Mouse (Mus musculus) ES-Bruce4 (cell line): ENCODE results near the gene Mroh7. TPM values are rescaled to one million over a fixed set of nuclear protein-coding genes. Genes with fewer than 3 reads are reported as not detected.
A peak's percentile ranks its signal among the peaks of the same experiment; 100 is the strongest.
"Not testable (repeated sequence)": the region's sequence is repeated elsewhere in the genome, so short reads cannot be mapped to it uniquely, and the experiment has no call there.

Experiments
- H3K27ac ChIP-seq: 2 replicates; pipeline ENCODE4 v1.5.1; 2012; ENCODE audit warnings: low read length, inconsistent platforms; ENCODE audit not compliant: insufficient read depth
- H3K27me3 ChIP-seq: 2 replicates; pipeline ENCODE4 v1.6.1; 2012; ENCODE audit warnings: mild to moderate bottlenecking, low read length, inconsistent platforms; ENCODE audit not compliant: control insufficient read depth, poor library complexity, insufficient read depth, severe bottlenecking
- H3K36me3 ChIP-seq: 2 replicates; pipeline ENCODE4 v1.6.1; 2012; ENCODE audit warnings: inconsistent platforms, mild to moderate bottlenecking, low read length, moderate library complexity; ENCODE audit not compliant: control insufficient read depth, poor library complexity, insufficient read depth, severe bottlenecking
- H3K4me1 ChIP-seq: one replicate; pipeline ENCODE4 v1.8.1; 2011; ENCODE audit warnings: low read length; ENCODE audit not compliant: control insufficient read depth, insufficient read depth
- H3K4me3 ChIP-seq: 2 replicates; pipeline ENCODE4 v1.5.1; 2011; ENCODE audit warnings: low read depth, mild to moderate bottlenecking, low read length
- H3K9ac ChIP-seq: 2 replicates; pipeline ENCODE4 v1.6.1; 2012; ENCODE audit warnings: low read depth, mild to moderate bottlenecking, inconsistent platforms; ENCODE audit not compliant: poor library complexity, severe bottlenecking
- H3K9me3 ChIP-seq: replicated peaks from 2 replicates; pipeline ENCODE4 v1.6.1; 2012; ENCODE audit warnings: mild to moderate bottlenecking, low read length, inconsistent platforms; ENCODE audit not compliant: control insufficient read depth, poor library complexity, insufficient read depth, severe bottlenecking
- CTCF ChIP-seq: IDR thresholded peaks from one replicate; pipeline ENCODE4 v1.8.1; 2011; ENCODE audit warnings: low read depth, low read length
- EP300 ChIP-seq: IDR thresholded peaks from 2 replicates; pipeline ENCODE4 v1.6.1; 2011; ENCODE audit warnings: low read depth, low read length; ENCODE audit not compliant: insufficient read depth
- POLR2A ChIP-seq: IDR thresholded peaks from one replicate; pipeline ENCODE4 v1.8.1; 2011; ENCODE audit warnings: low read length; ENCODE audit not compliant: insufficient read depth
- polyA plus RNA-seq: library from polyadenylated mRNA; stranded (reverse); fragments of >200 nt; gene quantifications from 2 replicates; pipeline ENCODE4 v1.2.4, GENCODE M21; 2011; ENCODE audit warnings: low read depth; ENCODE audit not compliant: missing spikeins, insufficient read depth, insufficient read length

Gene Mroh7
- polyA plus RNA-seq, 1 experiment = 0.51 TPM

DNA sequence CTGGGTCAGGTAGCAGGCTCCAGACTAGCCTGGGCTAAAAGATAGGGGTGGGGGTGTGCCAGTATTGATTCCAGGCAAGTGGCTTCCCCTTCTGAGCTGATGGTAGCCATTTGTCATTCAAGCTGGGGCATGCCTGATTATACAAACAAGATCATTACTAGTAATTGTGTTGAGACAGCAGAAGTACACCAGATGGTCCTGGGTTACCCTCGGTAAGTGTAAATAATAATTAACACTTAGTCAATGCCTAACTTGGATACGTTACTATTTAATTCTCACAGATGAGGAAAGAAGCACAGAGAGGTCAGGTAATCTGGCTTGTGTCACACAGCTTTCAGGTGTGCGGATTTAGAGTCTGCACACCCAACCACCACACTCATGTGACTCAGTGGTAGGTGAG lies 7.2 kb upstream of the Mroh7 start:
- Histone ChIP-seq H3K9me3 (no peaks in the 10 kb centered on the region), H3K9ac (no peak overlapping the region), H3K36me3 (no peaks in the 10 kb centered on the region), H3K4me3 (no peak overlapping the region), H3K27ac (no peak overlapping the region), H3K27me3 (no peaks in the 10 kb centered on the region), H3K4me1 (no peaks in the 10 kb centered on the region)
- TF ChIP-seq EP300 (no peak), POLR2A (no peak), CTCF (no peak)

GRCm38 (mm10) chr4:106736884-106737283 lies 6.2 kb upstream of the Mroh7 start:
- not testable (repeated sequence) for H3K4me3 ChIP-seq, H3K9ac ChIP-seq, H3K36me3 ChIP-seq

DNA sequence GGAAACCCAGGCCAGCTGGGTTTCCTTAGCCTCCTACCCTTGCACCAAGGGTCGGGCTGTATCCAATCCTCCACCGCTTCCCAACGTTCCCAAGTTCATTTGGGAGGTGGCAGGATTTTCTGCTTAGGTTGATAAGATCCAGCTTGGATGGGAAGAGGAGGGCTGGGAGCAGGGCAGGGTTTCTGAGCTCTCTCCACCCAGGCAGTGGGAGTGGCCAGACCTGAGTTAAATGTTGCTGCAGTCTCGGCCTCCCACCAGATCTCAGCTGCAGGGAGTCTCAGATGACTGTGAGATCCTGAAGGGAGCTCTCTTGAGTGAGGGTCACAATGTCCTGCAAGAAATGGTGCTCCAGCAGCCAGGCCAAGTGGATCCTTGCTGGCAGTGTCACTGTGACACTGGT lies 2.9 kb upstream of the Mroh7 start, which contains the start of gene Fam151a:
TSS of gene Fam151a (plus strand) at position 254 of the 400 bp plus-strand sequence.
- Histone ChIP-seq H3K4me3 (no peak within 1 kb of the TSS), H3K4me1 (no peaks in the 10 kb centered on the region), H3K36me3 (no peaks in the 10 kb centered on the region), H3K9me3 (no peaks in the 10 kb centered on the region), H3K27ac (no peak within 1 kb of the TSS), H3K27me3 (no peaks in the 10 kb centered on the region), H3K9ac (no peak within 1 kb of the TSS)
- no peak for TF ChIP-seq POLR2A
- TF ChIP-seq EP300 = no peak
- TF ChIP-seq CTCF = no peak

More at GRCm38 (mm10) chr4:106736884-106737283, 6.2 kb upstream of the Mroh7 start:
- not testable (repeated sequence) for H3K27me3 ChIP-seq, H3K9me3 ChIP-seq, H3K4me1 ChIP-seq, H3K27ac ChIP-seq

GRCm38 (mm10) chr4:106720631-106721030 lies 10.1 kb downstream of the Mroh7 start:
- Histone ChIP-seq H3K27ac (no peak overlapping the region), H3K27me3 (no peaks in the 10 kb centered on the region), H3K36me3 (no peaks in the 10 kb centered on the region), H3K4me1 (no peaks in the 10 kb centered on the region), H3K4me3 (no peak overlapping the region), H3K9me3 (no peaks in the 10 kb centered on the region), H3K9ac (no peak overlapping the region)
- no peak for TF ChIP-seq POLR2A
- TF ChIP-seq EP300 = no peak
- no peak for TF ChIP-seq CTCF

DNA sequence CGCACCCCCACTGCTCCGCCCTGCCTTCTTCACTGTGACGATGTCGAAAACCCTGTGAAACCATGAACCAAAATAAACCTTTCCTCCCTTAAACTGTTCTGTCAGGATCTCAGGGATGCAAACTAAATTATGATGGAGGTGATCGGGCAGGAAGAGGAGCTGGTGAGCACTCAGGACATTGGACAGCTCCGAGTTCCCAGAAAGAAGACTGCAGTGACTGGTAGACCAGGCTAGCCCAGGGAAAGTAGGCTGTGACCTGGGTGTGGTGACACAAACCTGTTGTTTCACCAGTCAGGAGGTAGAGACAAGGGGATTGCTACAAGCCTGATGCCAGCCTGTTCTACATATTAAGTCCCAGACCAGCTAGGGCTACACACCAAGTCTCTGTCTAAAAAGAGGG lies 17.1 kb downstream of the Mroh7 start:
- H3K36me3 ChIP-seq = no peaks in the 10 kb centered on the region
- no peak overlapping the region for H3K4me3 ChIP-seq
- no peak overlapping the region for H3K27ac ChIP-seq
- no peaks in the 10 kb centered on the region for H3K4me1 ChIP-seq
- no peak overlapping the region for H3K9ac ChIP-seq
- no peaks in the 10 kb centered on the region for H3K27me3 ChIP-seq
- TF ChIP-seq POLR2A (no peak), CTCF (no peak), EP300 (0 out of 2 replicates have a peak, but pooled peaks have one; percentile 21)
- no peaks in the 10 kb centered on the region for H3K9me3 ChIP-seq

GRCm38 (mm10) chr4:106708408-106708807 lies 22.3 kb downstream of the Mroh7 start:
- peaks cover 4% of the 10 kb centered on the region for H3K4me1 ChIP-seq
- no peak overlapping the region for H3K27ac ChIP-seq
- H3K9ac ChIP-seq = peak overlapping the region; percentile 30; the same call in 1 of the 2 replicates
- no peak overlapping the region for H3K4me3 ChIP-seq
- TF ChIP-seq POLR2A = no peak
- no peak for TF ChIP-seq EP300
- TF ChIP-seq CTCF = peak; percentile 95
- H3K27me3 ChIP-seq = no peaks in the 10 kb centered on the region
- H3K36me3 ChIP-seq = no peaks in the 10 kb centered on the region
- no peaks in the 10 kb centered on the region for H3K9me3 ChIP-seq
